Mouse (Mus musculus) bone marrow, adult 2 months (tissue): ENCODE results near the gene Lpar1.

Source experiments
- CTCF ChIP-seq: fragments of 200-500 bp; IDR thresholded peaks from 2 replicates; pipeline ENCODE4 v1.5.1; 2011; ENCODE audit warnings: low read length, control low read depth; ENCODE audit not compliant: control insufficient read depth, insufficient read depth
- POLR2A ChIP-seq: fragments of 200-500 bp; IDR thresholded peaks from 2 replicates; pipeline ENCODE4 v1.6.1; 2011; ENCODE audit warnings: low read depth, mild to moderate bottlenecking, control low read depth, low read length, borderline replicate concordance; ENCODE audit not compliant: control insufficient read depth

DNA sequence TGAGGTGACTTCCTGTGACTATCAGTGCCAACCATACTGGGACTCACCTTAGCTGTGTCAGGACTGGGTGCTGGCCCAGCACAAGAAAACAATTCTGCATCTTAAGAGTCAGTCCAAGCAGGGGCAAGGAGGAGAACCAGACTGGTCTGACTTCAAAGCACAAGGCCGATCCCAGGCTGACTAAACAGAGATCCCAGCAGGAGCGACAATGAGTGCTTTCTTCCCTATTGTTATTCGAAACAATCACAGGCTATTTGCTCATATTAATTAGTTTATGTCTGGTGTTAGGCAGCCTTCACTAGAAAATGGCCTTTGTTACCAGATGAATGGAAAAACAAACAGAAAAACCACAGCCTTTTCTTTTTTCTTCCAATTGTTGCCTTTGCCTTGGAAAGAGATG is 54.5 kb downstream of the Lpar1 start:
- TF ChIP-seq CTCF (no peak), POLR2A (no peak)
